Mouse (Mus musculus) mesoderm, embryonic 11.5 days (tissue): ENCODE data around the gene Rab10.

ENCODE experiments used
- DNase-seq: peaks from one replicate; pipeline ENCODE4 v3.0.0-alpha.2; 2012; ENCODE audit warnings: low read depth, low spot score

The Rab10 gene

GRCm38 (mm10) chr12:3236831-3237681 lies 72.7 kb downstream of the Rab10 start:
- DNase-seq, result no peak

GRCm38 (mm10) chr12:3236163-3236641 lies 73.6 kb downstream of the Rab10 start:
- DNase-seq, result no peak

DNA sequence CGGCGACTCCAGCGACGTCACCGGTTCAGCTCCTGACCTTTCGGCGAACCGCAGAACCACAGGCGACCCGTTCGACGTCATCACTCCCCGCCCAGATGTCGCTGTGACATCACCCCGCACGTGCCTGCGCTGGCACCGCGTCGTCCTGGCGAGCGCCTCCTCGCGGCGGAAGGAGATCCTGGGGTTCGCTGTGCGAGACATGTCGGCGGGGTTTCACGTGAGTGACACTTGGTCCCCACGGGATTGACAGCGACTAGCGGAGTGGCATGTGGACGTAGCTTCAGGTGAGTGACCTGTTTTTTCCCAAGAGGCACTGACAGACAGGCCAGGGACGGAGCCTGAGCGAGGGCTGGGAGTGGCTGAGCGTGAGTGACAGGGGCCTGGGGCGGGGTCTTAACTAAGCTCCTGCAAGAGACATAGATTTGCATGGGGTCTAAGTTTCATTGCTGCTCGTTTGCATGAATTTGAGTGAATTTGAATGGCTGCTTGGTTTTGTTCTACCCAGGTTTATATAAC lies 74.1 kb downstream of the Rab10 start:
- DNase-seq, result peak; percentile 95

- peak; percentile 97 for DNase-seq
These were observed 74.6 kb downstream of the Rab10 start for GRCm38 (mm10) chr12:3235124-3235631.

DNA sequence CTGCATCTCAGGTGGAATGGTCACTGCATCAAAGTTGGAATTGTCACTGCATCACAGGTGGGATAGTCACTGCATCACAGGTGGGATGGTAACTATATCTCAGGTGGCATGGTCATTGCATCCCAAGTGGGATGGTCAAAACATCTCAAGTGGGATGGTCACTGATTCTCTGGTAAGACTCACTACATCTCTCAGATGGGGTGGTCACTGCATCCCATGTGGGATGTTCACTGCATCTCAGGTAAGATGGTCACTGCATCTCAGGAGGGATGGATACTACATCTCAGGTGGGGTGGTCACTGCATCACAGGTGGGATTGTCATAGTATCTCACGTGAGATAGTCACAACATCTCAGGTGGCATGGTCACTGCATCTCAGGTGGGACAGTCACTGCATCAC lies 75.7 kb downstream of the Rab10 start:
- DNase-seq, result no peak

- no peak for DNase-seq
These were observed 86.4 kb downstream of the Rab10 start for GRCm38 (mm10) chr12:3223352-3223751.

DNA sequence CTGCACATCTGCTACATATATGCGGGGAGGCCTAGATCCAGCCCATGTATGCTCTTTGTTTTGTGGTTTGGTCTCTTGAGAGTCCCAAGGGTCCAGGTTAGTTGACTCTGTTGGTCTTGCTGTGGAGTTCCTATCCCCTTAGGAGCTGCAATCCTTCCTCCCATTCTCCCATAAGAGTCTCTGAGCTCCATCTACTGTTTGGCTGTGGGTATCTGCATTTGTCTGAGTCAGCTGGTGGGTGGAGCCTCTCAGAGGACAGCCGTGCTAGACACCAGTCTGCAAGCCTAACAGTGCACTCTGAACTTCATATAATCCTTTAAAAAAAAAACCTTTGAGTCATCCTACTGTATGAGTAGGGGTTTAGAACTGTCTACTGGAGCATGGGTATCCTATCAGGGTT lies 99.6 kb downstream of the Rab10 start:
- no peak for DNase-seq

DNA sequence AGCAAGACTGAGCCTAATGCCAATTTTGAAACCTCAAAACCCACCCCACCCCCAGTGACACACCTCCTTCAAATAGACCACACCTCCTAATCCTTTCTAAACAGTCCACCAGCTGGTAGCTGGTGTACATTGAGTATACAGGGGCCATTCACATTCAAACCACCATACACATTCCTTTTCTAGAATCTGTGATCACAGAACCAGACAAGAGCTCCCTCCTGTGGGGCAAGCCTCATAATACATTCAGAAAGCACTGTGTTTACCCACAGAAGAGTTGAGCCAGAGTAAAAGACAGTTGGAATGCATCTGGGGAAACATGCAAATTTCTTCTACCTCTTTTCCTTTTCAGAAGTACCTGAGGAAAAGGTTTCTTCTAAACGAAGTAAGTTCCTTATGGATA lies 100.6 kb downstream of the Rab10 start:
- peak; percentile 1 for DNase-seq
